Mouse (Mus musculus) small intestine, adult 2 months (tissue): Measurements from ENCODE around the gene Mef2c.

Experiments used
- CTCF ChIP-seq: fragments of 200-500 bp; IDR thresholded peaks from 2 replicates; pipeline ENCODE4 v1.5.1; 2012; ENCODE audit warnings: low read depth, mild to moderate bottlenecking, control low read depth, inconsistent platforms, low read length, moderate library complexity, mixed read lengths; ENCODE audit not compliant: insufficient replicate concordance, insufficient read length; ENCODE audit errors: extremely low read depth
- POLR2A ChIP-seq: fragments of 200-500 bp; IDR thresholded peaks from 2 replicates; pipeline ENCODE4 v1.6.1; 2012; ENCODE audit warnings: low read depth, mild to moderate bottlenecking, control low read depth, inconsistent platforms, low read length, moderate library complexity

DNA sequence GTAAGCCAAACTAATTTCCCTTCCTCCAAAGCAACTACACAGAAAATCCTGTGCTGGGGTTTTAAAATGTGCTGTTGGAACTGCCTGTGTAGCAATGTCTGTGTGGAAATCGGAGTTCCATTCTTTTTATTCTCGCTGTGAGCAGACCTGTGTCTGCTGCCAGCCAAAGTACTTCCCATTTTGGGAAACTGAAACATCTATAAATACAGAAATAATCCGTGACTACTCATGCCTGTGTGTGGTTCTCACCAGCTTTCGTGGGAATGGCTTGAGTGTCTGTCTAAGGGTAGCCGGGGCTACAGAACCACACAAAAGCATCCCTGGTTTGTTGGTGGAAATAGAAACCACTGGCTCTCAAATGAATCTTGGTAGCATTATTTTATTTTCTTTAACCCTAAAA is 81.5 kb downstream of the Mef2c start:
- TF ChIP-seq CTCF, result no peak
- no peak for TF ChIP-seq POLR2A
